Mouse (Mus musculus): ENCODE data around the gene Ubl3. TPM values are rescaled to one million over a fixed set of nuclear protein-coding genes. Genes with fewer than 3 reads are reported as not detected.

The Ubl3 gene
- polyA plus RNA-seq, 1 experiment, result 202 TPM

- DNase-seq, result no peak
- WGBS, result 96% methylated on average over 6 of the region's 6 CpGs
- Histone ChIP-seq H3K27ac (ENCODE audit: insufficient read depth, low read length) (no peak overlapping the region), H3K4me3 (replicated peaks; ENCODE audit: insufficient read depth, low read depth, low read length) (no peak overlapping the region), H3K27me3 (ENCODE audit: control insufficient read depth, insufficient read depth, low read length) (no peaks in the 10 kb centered on the region), H3K4me1 (ENCODE audit: control insufficient read depth, insufficient read depth, low read length) (no peaks in the 10 kb centered on the region)
- TF ChIP-seq POLR2A (IDR thresholded peaks at IDR 0.05; ENCODE audit: borderline replicate concordance, insufficient read depth, low read length) (no peak), CTCF (IDR thresholded peaks at IDR 0.05; ENCODE audit: borderline replicate concordance, insufficient read depth, low read depth, low read length) (no peak)
Measured at GRCm38 (mm10) chr5:148558472-148558871, 5.9 kb upstream of the Ubl3 start.

- Histone ChIP-seq H3K4me1 (ENCODE audit: control insufficient read depth, insufficient read depth, low read length) (no peaks in the 10 kb centered on the region), H3K4me3 (replicated peaks; ENCODE audit: insufficient read depth, low read depth, low read length) (no peak overlapping the region), H3K27ac (ENCODE audit: insufficient read depth, low read length) (no peak overlapping the region), H3K27me3 (ENCODE audit: control insufficient read depth, insufficient read depth, low read length) (no peaks in the 10 kb centered on the region)
- TF ChIP-seq CTCF (IDR thresholded peaks at IDR 0.05; ENCODE audit: borderline replicate concordance, insufficient read depth, low read depth, low read length) (no peak), POLR2A (IDR thresholded peaks at IDR 0.05; ENCODE audit: borderline replicate concordance, insufficient read depth, low read length) (no peak)
- WGBS, result 56% methylated on average over 5 of the region's 5 CpGs
- no peak for DNase-seq
Measured at GRCm38 (mm10) chr5:148556509-148556908, 3.9 kb upstream of the Ubl3 start.

- Histone ChIP-seq H3K4me1 (ENCODE audit: control insufficient read depth, insufficient read depth, low read length) (no peaks in the 10 kb centered on the region), H3K27ac (ENCODE audit: insufficient read depth, low read length) (no peak overlapping the region), H3K27me3 (ENCODE audit: control insufficient read depth, insufficient read depth, low read length) (no peaks in the 10 kb centered on the region), H3K4me3 (replicated peaks; ENCODE audit: insufficient read depth, low read depth, low read length) (no peak overlapping the region)
- TF ChIP-seq CTCF (IDR thresholded peaks at IDR 0.05; ENCODE audit: borderline replicate concordance, insufficient read depth, low read depth, low read length) (no peak), POLR2A (IDR thresholded peaks at IDR 0.05; ENCODE audit: borderline replicate concordance, insufficient read depth, low read length) (no peak)
- 87% methylated on average over 10 of the region's 10 CpGs for WGBS
- no peak for DNase-seq
Measured at GRCm38 (mm10) chr5:148555156-148555555, 2.6 kb upstream of the Ubl3 start.

GRCm38 (mm10) chr5:148554701-148555100 is 2.1 kb upstream of the Ubl3 start:
- 14% methylated on average over 16 of the region's 16 CpGs for WGBS
- TF ChIP-seq POLR2A (IDR thresholded peaks at IDR 0.05; ENCODE audit: borderline replicate concordance, insufficient read depth, low read length), result no peak
- no peak for TF ChIP-seq CTCF (IDR thresholded peaks at IDR 0.05; ENCODE audit: borderline replicate concordance, insufficient read depth, low read depth, low read length)
- Histone ChIP-seq H3K4me1 (ENCODE audit: control insufficient read depth, insufficient read depth, low read length) (no peaks in the 10 kb centered on the region), H3K27me3 (ENCODE audit: control insufficient read depth, insufficient read depth, low read length) (no peaks in the 10 kb centered on the region), H3K4me3 (replicated peaks; ENCODE audit: insufficient read depth, low read depth, low read length) (no peak overlapping the region), H3K27ac (ENCODE audit: insufficient read depth, low read length) (no peak overlapping the region)
- DNase-seq, result no peak

GRCm38 (mm10) chr5:148554242-148554641 is 1.7 kb upstream of the Ubl3 start:
- Histone ChIP-seq H3K27ac (ENCODE audit: insufficient read depth, low read length) (no peak overlapping the region), H3K27me3 (ENCODE audit: control insufficient read depth, insufficient read depth, low read length) (no peaks in the 10 kb centered on the region), H3K4me1 (ENCODE audit: control insufficient read depth, insufficient read depth, low read length) (peaks cover 4% of the 10 kb centered on the region; the same call in 1 of the 2 replicates), H3K4me3 (replicated peaks; ENCODE audit: insufficient read depth, low read depth, low read length) (no peak overlapping the region)
- DNase-seq, result no peak
- WGBS, result 25% methylated on average over 7 of the region's 7 CpGs
- TF ChIP-seq POLR2A (IDR thresholded peaks at IDR 0.05; ENCODE audit: borderline replicate concordance, insufficient read depth, low read length), result no peak
- TF ChIP-seq CTCF (IDR thresholded peaks at IDR 0.05; ENCODE audit: borderline replicate concordance, insufficient read depth, low read depth, low read length), result no peak

GRCm38 (mm10) chr5:148553723-148554122 is 1.1 kb upstream of the Ubl3 start:
- no peak for TF ChIP-seq POLR2A (IDR thresholded peaks at IDR 0.05; ENCODE audit: borderline replicate concordance, insufficient read depth, low read length)
- Histone ChIP-seq H3K4me3 (replicated peaks; ENCODE audit: insufficient read depth, low read depth, low read length) (no peak overlapping the region), H3K27ac (ENCODE audit: insufficient read depth, low read length) (no peak overlapping the region), H3K27me3 (ENCODE audit: control insufficient read depth, insufficient read depth, low read length) (no peaks in the 10 kb centered on the region), H3K4me1 (ENCODE audit: control insufficient read depth, insufficient read depth, low read length) (peaks cover 4% of the 10 kb centered on the region; the same call in 1 of the 2 replicates)
- DNase-seq, result peak in 1 of 2 experiments; percentile 26
- WGBS, result 68% methylated on average over 14 of the region's 14 CpGs

DNA sequence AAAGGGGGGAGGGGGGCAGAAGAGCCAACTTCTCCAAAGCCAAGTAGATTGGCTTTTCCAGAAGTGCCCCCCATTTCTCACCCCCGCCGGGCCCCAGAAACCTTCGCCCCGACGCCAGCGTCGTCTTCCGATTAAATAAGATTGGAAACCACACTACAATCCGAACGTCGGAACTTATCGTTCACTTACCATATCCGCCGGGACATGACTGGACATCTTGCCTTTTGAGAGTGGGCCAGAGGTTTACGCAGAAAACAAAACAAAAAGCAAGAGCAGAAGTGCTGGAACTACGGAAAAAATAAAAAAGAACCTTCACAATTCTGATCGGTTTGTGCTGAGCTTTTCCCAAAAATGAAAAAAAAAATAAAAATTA is 839 bp downstream of the Ubl3 start:
- Histone ChIP-seq H3K27me3 (ENCODE audit: control insufficient read depth, insufficient read depth, low read length) (no peaks in the 10 kb centered on the region), H3K4me3 (replicated peaks; ENCODE audit: insufficient read depth, low read depth, low read length) (peak overlapping the region; percentile 81), H3K27ac (ENCODE audit: insufficient read depth, low read length) (peak overlapping the region; percentile 73), H3K4me1 (ENCODE audit: control insufficient read depth, insufficient read depth, low read length) (peaks cover 13% of the 10 kb centered on the region; the same call in 1 of the 2 replicates)
- TF ChIP-seq POLR2A (IDR thresholded peaks at IDR 0.05; ENCODE audit: borderline replicate concordance, insufficient read depth, low read length) (no peak), CTCF (IDR thresholded peaks at IDR 0.05; ENCODE audit: borderline replicate concordance, insufficient read depth, low read depth, low read length) (no peak)
- WGBS, result under 1% methylated on average over 17 of the region's 17 CpGs
- DNase-seq, result peak; percentile 42 to 48

- Histone ChIP-seq H3K4me1 (ENCODE audit: control insufficient read depth, insufficient read depth, low read length) (peaks cover 13% of the 10 kb centered on the region; the same call in 1 of the 2 replicates), H3K27ac (ENCODE audit: insufficient read depth, low read length) (peak overlapping the region; percentile 74), H3K4me3 (replicated peaks; ENCODE audit: insufficient read depth, low read depth, low read length) (peak overlapping the region; percentile 81), H3K27me3 (ENCODE audit: control insufficient read depth, insufficient read depth, low read length) (no peaks in the 10 kb centered on the region)
- under 1% methylated on average over 28 of the region's 28 CpGs for WGBS
- DNase-seq, result peak; percentile 69 to 71
- TF ChIP-seq POLR2A (IDR thresholded peaks at IDR 0.05; ENCODE audit: borderline replicate concordance, insufficient read depth, low read length), result no peak
- no peak for TF ChIP-seq CTCF (IDR thresholded peaks at IDR 0.05; ENCODE audit: borderline replicate concordance, insufficient read depth, low read depth, low read length)
Measured at GRCm38 (mm10) chr5:148550821-148551763, 1.5 kb downstream of the Ubl3 start.

Measured in cerebellum, adult 2 months (tissue).